Mouse (Mus musculus): ENCODE measurements around the gene Hepacam2.
"Not testable (repeated sequence)": the region's sequence is repeated elsewhere in the genome, so short reads cannot be mapped to it uniquely, and the experiment has no call there.

Hepacam2 gene

GRCm38 (mm10) chr6:3498162-3498848 is at the start of gene Hepacam2, which contains the start of gene Vps50:
Hepacam2 (minus strand) TSS chr6:3498298.
Vps50 (plus strand) TSS chr6:3498382.
- DNase-seq, result peak; percentile 85

GRCm38 (mm10) chr6:3544970-3545369 is 46.9 kb upstream of the Hepacam2 start:
- DNase-seq, result no peak

- DNase-seq, result no peak
Observed at GRCm38 (mm10) chr6:3543862-3544261, 45.8 kb upstream of the Hepacam2 start.

GRCm38 (mm10) chr6:3539470-3539869 is 41.4 kb upstream of the Hepacam2 start:
- no peak for DNase-seq

DNA sequence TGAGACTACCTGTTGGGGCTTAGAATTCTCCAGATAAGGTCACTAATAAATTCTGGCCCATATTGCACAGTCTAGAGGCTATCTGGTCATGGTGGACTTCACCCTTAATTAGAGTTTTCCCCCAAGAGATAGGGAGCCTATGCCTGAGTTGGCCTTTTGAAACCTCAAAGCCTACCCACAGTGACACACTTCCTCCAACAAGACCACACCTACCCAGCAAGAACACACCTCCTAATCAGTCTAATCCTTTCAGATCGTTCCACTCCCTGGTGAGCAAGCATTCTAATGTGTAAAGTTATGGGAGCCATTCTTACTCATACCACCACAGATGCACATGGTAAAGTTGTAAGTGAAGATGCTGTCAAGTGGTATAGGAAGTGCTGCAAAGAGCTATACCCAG is 38.0 kb upstream of the Hepacam2 start:
- DNase-seq, result no peak

DNA sequence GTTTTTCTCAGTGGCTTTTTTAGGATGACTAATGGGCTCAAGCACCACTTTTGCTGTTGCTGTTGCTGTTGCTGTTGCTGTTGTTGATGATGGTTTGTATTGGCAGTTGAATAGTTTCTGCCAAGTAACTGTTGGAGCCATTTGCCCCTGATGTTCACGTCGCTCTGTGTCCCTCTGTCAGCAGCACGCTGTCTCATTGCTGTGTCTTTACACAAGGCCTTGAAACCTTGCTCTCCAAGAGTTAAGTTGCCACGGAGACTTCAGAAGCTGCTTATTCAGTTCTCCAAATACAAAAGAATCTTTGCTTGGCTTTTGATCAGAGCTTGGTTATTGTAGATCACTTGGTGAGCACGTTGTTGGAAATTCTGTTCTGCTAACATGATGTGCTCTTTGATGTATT is 33.3 kb upstream of the Hepacam2 start:
- DNase-seq, result no peak

DNA sequence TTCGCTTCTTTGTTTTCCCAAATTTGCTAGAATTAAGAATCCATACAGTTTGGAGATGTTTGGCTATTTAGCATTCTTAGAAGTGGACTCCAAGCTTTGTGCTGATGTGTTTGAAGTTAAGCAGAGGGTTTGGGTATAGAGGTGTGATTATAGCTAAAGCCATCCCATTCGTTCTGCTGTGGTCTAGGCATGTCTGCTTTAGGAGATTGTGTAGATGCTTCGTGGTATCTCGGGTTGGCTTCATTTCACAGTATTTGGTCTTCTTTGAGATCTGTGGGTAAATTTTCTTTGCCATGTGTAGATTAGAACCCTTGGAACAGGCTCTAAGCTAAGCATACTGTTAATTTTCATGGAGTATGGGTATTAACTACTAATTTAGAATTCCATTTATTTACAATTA is 30.1 kb upstream of the Hepacam2 start:
- DNase-seq, result no peak

GRCm38 (mm10) chr6:3512611-3513010 is 14.5 kb upstream of the Hepacam2 start:
- DNase-seq, result peak; percentile 22

GRCm38 (mm10) chr6:3511612-3512011 is 13.5 kb upstream of the Hepacam2 start:
- DNase-seq, result no peak

DNA sequence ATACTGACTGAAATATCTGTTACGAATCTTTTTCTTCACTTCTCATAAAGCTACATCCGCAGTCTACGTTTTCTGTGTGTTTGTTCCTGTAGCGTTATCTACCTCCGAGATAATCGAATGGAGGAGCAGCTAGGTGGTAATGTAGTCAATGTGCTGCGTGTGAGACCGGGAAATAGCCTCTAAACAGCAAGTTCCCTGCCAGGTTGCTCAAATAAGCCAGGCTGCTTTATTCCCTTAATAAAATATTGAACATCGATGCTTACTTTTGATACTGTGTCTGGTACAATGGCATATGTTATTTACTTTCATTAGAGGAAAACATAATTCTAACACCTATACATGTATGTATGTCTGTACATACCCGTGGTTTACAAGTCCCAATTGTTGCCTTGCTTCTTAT is 13.0 kb upstream of the Hepacam2 start:
- no peak for DNase-seq

DNA sequence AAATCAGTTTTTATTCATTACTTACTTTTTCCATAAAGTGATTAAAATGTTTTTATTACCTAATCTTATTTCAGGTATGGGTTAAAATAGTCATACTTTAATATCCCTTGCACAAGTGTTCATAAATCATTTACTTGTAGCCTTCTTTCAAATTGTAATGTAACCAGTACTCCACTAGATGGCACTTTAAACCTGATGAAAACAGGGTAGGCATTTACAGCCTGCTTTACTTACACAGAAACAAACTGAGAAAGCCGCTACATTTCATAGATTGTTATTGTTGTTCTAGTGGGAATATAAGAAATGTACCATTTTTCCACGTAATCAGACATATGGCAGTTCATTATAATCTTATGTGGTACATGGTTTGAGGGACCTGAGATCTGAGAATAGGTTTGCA is 11.7 kb upstream of the Hepacam2 start:
- no peak for DNase-seq

DNA sequence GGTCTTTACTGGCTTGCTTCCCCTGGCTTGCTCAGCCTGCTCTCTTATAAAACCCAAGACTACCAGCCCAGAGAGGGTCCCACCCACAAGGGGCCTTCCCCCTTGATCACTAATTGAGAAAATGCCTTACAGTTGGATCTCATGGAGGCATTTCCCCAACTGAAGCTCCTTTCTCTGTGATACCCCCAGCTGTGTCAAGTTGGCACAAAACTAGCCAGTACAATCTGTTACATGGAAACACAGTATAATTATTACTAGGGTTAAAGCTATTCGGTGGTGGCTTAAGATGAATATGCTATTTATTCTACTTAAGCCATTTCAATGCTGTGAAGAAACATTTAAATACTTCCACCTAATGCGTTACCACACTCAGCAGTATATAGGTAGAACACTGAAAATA is 10.1 kb upstream of the Hepacam2 start:
- DNase-seq, result not testable (repeated sequence)

- DNase-seq, result no peak
Observed at GRCm38 (mm10) chr6:3507078-3507477, 9.0 kb upstream of the Hepacam2 start.

DNA sequence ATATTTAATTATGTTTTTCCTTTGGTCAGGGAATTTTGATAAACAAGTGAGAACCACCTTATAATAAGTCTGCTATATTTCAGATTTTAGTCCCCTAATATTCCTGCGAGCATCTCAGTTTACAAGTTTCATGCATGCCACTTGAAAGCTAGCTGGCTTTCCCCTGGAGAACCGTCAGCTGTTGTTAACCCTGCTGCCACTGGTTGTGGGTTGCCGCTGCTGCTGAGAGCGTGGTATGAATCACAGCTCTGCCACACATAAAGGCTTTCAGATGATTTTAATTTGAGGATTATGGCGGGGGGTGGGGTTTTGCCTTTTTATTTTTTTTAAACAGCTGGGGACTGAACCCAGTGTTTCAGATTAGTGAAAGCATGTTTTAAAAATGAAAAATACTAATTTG is 7.2 kb upstream of the Hepacam2 start:
- DNase-seq, result no peak

GRCm38 (mm10) chr6:3500286-3500685 is 2.2 kb upstream of the Hepacam2 start:
- DNase-seq, result no peak

DNA sequence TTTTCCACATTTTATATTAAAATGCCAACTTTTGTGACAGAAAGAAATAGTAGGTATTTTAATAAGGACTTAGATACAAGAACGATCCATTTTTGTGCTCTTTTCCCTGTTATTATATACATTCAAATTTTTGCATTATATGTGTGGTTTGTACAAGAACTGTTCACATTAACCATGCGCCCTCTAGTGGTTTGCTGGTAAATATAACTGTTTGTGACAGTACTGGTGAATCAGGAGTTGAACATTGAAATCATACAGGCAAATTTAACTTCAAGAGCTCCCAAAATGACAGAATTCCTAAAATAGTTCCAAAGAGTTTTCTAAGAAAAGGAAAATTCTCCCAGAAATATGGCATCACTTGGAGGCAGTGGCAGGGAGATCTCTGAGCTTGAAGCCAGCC is 1.9 kb downstream of the Hepacam2 start:
- no peak for DNase-seq

DNA sequence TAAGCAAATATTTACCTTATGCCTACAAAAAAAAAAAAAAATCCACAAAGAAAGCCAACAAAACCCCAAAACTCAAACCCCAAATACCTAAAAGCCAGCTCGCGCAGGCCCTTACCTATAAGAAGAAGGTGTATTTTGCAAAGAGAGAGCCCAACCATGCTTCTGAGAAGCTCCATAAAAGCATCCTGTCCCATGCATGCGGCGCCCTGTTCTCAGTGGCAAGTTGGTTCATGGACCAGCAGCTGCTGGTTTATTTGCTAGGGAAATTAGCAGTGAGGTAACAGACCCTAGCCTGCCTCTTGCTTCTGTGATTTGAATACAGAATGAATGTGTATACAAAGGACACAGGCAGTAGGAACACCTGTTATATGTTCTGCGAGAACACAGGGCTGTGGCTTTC is 3.8 kb downstream of the Hepacam2 start:
- DNase-seq, result no peak

- DNase-seq, result no peak
Observed at GRCm38 (mm10) chr6:3487355-3487754, 10.7 kb downstream of the Hepacam2 start.

GRCm38 (mm10) chr6:3485133-3485532 is 13.0 kb downstream of the Hepacam2 start:
- no peak for DNase-seq

DNA sequence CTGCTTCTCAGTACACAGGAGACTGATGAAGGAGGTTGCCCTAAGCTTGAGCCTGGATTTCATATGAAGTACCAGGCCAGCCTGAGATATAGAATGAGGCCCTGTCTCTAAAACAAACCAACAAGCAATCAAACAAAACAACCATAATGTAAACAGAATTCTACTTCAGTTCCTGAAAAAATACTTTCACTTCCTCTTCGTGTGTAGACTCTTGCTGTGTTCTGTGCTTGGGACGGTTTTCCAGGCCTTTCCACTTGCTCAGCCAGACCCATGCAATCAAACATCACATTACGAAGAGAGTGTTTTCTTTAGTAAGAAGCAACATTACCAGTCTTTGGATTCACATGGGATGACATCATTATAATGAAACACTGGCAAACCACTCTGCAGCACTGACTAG is 16.4 kb downstream of the Hepacam2 start:
- DNase-seq, result no peak

DNA sequence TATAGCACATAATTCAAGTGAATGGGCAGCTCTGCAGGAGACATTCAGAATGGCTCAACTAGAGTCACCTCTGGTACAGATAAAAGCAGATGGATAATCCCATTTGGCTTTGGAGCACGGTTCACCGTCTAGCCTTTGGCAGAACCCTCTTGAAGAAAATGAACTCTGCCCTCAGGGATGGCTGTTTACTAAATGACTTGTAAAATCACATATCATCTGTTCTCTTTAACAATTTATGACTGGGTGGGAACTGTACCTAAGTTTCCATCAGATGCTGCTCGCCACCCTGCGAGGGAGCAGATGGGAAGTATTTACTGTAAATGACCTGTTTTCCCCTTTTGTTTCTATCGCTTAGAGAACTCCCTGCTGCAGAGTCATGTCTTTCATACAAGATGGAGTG is 18.2 kb downstream of the Hepacam2 start:
- no peak for DNase-seq

DNA sequence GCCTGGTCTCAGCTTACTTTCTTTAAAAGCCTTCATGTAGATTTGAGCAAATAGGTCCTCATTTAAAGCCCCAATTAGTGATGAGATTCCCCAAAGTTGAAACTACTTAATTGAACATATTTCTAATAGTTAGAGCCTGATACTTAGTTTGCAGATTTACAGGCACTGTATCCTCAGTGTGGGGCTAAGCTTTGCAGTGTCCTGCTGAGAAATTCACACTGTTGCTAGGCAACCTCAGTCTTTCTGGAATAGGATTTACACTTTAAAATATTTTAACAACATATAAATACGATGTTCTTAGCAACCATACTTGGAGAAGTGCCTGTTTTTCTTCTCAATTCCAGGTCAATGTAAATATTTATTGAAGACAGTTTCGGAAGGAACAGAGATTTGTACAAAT is 21.8 kb downstream of the Hepacam2 start:
- no peak for DNase-seq

DNA sequence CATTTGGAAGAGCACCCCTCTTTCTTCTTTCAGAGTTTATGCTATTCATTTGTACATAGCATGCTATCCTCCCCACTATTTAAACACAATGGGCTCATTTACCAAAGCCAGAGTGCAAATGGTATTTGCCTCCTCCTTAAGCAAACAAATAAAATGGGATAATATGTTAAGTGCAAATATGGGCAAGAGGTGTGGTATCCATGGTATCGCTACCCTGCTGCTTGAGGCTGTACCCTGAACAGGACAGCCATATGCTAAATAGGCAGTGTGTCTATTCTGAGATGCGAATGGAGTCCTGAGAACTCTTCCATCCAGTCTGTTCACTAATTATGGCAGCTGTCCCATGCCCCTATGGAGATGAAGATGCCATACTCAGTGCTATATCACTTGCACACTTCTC is 27.4 kb downstream of the Hepacam2 start:
- no peak for DNase-seq

GRCm38 (mm10) chr6:3468627-3469026 is 29.5 kb downstream of the Hepacam2 start:
- no peak for DNase-seq

DNA sequence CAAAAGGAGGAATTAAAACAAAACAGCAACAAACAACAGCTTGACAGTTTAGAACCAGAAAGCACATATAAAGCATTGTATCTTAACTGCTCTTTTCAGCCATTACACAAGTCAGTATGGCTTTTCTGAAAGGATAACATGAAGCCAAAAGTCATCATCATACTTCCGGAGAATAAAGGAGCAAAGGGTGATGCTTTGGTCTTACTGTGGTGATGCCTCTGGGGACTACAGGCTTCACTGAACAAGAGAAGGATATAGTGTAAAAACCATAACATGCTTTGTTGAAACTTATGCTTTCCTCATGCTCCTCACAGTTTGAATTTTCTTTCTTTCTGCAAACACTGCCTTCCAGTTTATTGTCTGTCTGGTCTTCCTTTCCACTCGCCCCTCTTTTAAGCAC is 34.5 kb downstream of the Hepacam2 start:
- no peak for DNase-seq

All from right cerebral cortex, postnatal 14 days (tissue).